Mouse (Mus musculus): Measurements from ENCODE around the gene Timm22.

Gene Timm22

GRCm38 (mm10) chr11:76406702-76407583 lies at the start of gene Timm22:
TSS of gene Timm22 (plus strand) at chr11:76406952.
- under 1% methylated on average over 46 of the region's 46 CpGs for WGBS

GRCm38 (mm10) chr11:76357464-76357863 lies 49.3 kb upstream of the Timm22 start:
- 83% methylated on average over 12 of the region's 12 CpGs for WGBS

- WGBS, result 60% methylated on average over 14 of the region's 14 CpGs
Observed at GRCm38 (mm10) chr11:76358628-76359320, 48.0 kb upstream of the Timm22 start.

GRCm38 (mm10) chr11:76360255-76360654 lies 46.5 kb upstream of the Timm22 start:
- 89% methylated on average over 6 of the region's 6 CpGs for WGBS

GRCm38 (mm10) chr11:76361422-76361821 lies 45.3 kb upstream of the Timm22 start:
- WGBS, result 84% methylated on average over 4 of the region's 4 CpGs

- 44% methylated on average over 6 of the region's 6 CpGs for WGBS
Observed at GRCm38 (mm10) chr11:76363178-76363577, 43.6 kb upstream of the Timm22 start.

- 44% methylated on average over 9 of the region's 9 CpGs for WGBS
Observed at GRCm38 (mm10) chr11:76363636-76364035, 43.1 kb upstream of the Timm22 start.

GRCm38 (mm10) chr11:76364038-76364437 lies 42.7 kb upstream of the Timm22 start:
- 77% methylated on average over 5 of the region's 5 CpGs for WGBS

GRCm38 (mm10) chr11:76366720-76367119 lies 40.0 kb upstream of the Timm22 start:
- 81% methylated on average over 15 of the region's 15 CpGs for WGBS

- WGBS, result 63% methylated on average over 2 of the region's 2 CpGs
Observed at GRCm38 (mm10) chr11:76372120-76372519, 34.6 kb upstream of the Timm22 start.

GRCm38 (mm10) chr11:76372534-76372933 lies 34.2 kb upstream of the Timm22 start:
- 62% methylated on average over 6 of the region's 6 CpGs for WGBS

GRCm38 (mm10) chr11:76374491-76375185 lies 32.1 kb upstream of the Timm22 start:
- WGBS, result 57% methylated on average over 17 of the region's 17 CpGs

- 84% methylated on average over 3 of the region's 3 CpGs for WGBS
Observed at GRCm38 (mm10) chr11:76376425-76376824, 30.3 kb upstream of the Timm22 start.

GRCm38 (mm10) chr11:76379921-76380544 lies 26.7 kb upstream of the Timm22 start:
- 70% methylated on average over 11 of the region's 11 CpGs for WGBS

- WGBS, result 71% methylated on average over 15 of the region's 15 CpGs
Observed at GRCm38 (mm10) chr11:76381201-76381885, 25.4 kb upstream of the Timm22 start.

- WGBS, result 65% methylated on average over 13 of the region's 13 CpGs
Observed at GRCm38 (mm10) chr11:76382711-76383324, 23.9 kb upstream of the Timm22 start.

GRCm38 (mm10) chr11:76384307-76384706 lies 22.4 kb upstream of the Timm22 start:
- 66% methylated on average over 5 of the region's 5 CpGs for WGBS

GRCm38 (mm10) chr11:76385017-76385416 lies 21.7 kb upstream of the Timm22 start:
- 73% methylated on average over 4 of the region's 4 CpGs for WGBS

GRCm38 (mm10) chr11:76385746-76386145 lies 21.0 kb upstream of the Timm22 start:
- WGBS, result 65% methylated on average over 3 of the region's 3 CpGs

GRCm38 (mm10) chr11:76387097-76387496 lies 19.7 kb upstream of the Timm22 start:
- 84% methylated on average over 1 of the region's 1 CpGs for WGBS

GRCm38 (mm10) chr11:76388711-76389110 lies 18.0 kb upstream of the Timm22 start:
- WGBS, result 36% methylated on average over 7 of the region's 7 CpGs

Measured in cerebral cortex, adult 2 months (tissue).